Mouse (Mus musculus): ENCODE data around the gene Setx. TPM values are rescaled to one million over a fixed set of nuclear protein-coding genes. Genes with fewer than 3 reads are reported as not detected.
"Not testable (repeated sequence)": the region's sequence is repeated elsewhere in the genome, so short reads cannot be mapped to it uniquely, and the experiment has no call there.

The Setx gene
- polyA plus RNA-seq, 1 experiment from 2014 or later: 5.7 TPM

DNA sequence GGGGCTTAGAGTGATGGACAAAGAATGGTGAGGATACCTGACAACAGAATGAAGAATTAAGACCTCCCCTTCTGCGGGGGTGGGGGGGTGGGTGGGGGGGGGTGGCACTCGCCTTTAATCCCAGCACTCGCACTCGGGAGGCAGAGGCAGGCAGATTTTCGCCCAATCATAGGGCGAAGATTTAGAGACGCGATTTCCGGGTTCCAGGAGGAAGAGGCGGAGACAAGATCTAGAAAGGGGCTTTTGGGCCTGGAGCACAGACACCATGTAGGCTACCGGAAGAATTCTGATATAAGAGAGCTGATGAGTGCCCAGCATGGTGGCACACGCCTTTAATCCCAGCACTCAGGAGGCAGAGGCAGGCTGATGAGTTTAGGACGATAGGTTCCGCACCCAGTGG is 24.3 kb upstream of the Setx start:
- Histone ChIP-seq H3K4me2 (no peak overlapping the region), H3K9me3 (no peaks in the 10 kb centered on the region), H3K36me3 (no peaks in the 10 kb centered on the region), H3K9ac (no peak overlapping the region), H3K27ac (replicated peaks) (no peak overlapping the region), H3K4me1 (no peaks in the 10 kb centered on the region), H3K4me3 (no peak overlapping the region), H3K27me3 (replicated peaks) (no peaks in the 10 kb centered on the region)
- WGBS: 82% methylated on average over 14 of the region's 14 CpGs
- ATAC-seq (ENCODE audit: extremely low read depth, insufficient number of reproducible peaks, low FRiP score, low TSS enrichment): no peak

DNA sequence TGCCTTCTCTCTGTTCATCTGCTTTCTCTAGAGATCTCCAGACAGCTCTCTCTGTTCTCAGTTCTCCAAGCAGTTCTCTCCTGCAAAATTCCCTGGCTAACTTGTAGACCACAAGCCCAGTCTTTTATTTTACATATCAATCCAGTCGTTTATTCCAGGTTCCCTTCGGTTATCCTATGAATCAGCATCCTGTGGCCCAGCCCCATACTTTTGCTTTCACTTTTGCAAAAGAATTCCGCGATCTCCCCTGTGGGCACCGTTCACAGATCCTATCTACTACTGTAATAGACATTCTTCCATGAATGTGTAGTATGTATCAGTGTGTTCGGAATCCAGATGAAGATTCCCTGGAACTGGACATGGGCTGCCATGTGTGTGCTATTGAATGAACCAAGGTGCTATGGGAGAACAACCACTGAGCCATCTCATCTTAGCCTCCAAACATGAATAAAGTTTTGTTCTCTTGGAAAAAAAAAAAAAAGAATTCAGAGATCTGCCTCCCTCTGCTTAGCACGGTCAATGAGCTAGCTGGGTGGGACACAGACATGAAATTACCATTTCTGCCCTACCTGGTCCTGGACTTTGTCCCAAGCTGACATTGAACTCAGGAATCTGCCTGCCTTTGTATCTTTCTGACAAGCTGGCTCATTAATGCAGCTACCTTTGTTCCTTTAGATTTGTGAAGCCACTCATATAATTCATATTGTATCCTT is 23.0 kb upstream of the Setx start:
- Histone ChIP-seq H3K4me3 (peak overlapping the region; percentile 5; the same call in 1 of the 2 replicates), H3K4me1 (no peaks in the 10 kb centered on the region), H3K36me3 (no peaks in the 10 kb centered on the region), H3K9me3 (no peaks in the 10 kb centered on the region), H3K27ac (replicated peaks) (no peak overlapping the region), H3K9ac (0 out of 2 replicates have a peak overlapping the region, but pooled peaks have one; percentile 13), H3K4me2 (peak overlapping the region; percentile 41), H3K27me3 (replicated peaks) (no peaks in the 10 kb centered on the region)
- 64% methylated on average over 7 of the region's 7 CpGs for WGBS
- no peak for ATAC-seq (ENCODE audit: extremely low read depth, insufficient number of reproducible peaks, low FRiP score, low TSS enrichment)

- WGBS: 71% methylated on average over 9 of the region's 10 CpGs
- not testable (repeated sequence) for H3K4me1 ChIP-seq; H3K36me3 ChIP-seq; H3K9ac ChIP-seq; H3K9me3 ChIP-seq; ATAC-seq (ENCODE audit: extremely low read depth, insufficient number of reproducible peaks, low FRiP score, low TSS enrichment); H3K4me2 ChIP-seq; H3K4me3 ChIP-seq; H3K27ac ChIP-seq (replicated peaks); H3K27me3 ChIP-seq (replicated peaks)
Measured at GRCm38 (mm10) chr2:29102416-29103377, 21.3 kb upstream of the Setx start.

GRCm38 (mm10) chr2:29120969-29121368 is 3.0 kb upstream of the Setx start:
- H3K9me3 ChIP-seq: no peaks in the 10 kb centered on the region
- H3K4me1 ChIP-seq: peaks cover 11% of the 10 kb centered on the region
- H3K27ac ChIP-seq (replicated peaks): no peak overlapping the region
- no peak overlapping the region for H3K4me2 ChIP-seq
- ATAC-seq (ENCODE audit: extremely low read depth, insufficient number of reproducible peaks, low FRiP score, low TSS enrichment): no peak
- H3K27me3 ChIP-seq (replicated peaks): 0 out of 2 replicates have a peak, but pooled peaks cover 2% of the 10 kb centered on the region
- no peaks in the 10 kb centered on the region for H3K36me3 ChIP-seq
- H3K9ac ChIP-seq: no peak overlapping the region
- H3K4me3 ChIP-seq: no peak overlapping the region

DNA sequence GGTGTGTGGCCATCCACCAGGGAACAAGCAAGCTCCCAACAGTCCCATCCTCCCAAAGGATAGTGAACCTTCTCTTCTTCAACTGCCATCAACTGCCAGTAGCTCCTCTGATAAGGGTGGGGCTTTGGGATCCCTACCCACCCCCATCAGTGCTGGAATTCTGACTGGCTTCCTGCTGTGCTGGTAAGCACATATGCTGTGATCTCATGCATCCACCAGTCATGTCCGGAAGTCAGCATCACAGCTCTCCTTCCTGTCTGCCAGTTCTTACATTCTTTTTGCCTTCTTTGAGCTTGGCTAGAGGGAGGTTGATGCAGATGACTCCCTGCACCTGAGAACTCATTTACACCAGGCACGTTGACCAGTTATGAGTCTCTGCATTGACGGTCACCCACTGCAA is 1.5 kb upstream of the Setx start:
- no peak for ATAC-seq (ENCODE audit: extremely low read depth, insufficient number of reproducible peaks, low FRiP score, low TSS enrichment)
- Histone ChIP-seq H3K36me3 (peaks cover 9% of the 10 kb centered on the region), H3K4me1 (peaks cover 20% of the 10 kb centered on the region), H3K9me3 (no peaks in the 10 kb centered on the region), H3K27me3 (replicated peaks) (no peaks in the 10 kb centered on the region), H3K27ac (replicated peaks) (peak overlapping the region; percentile 40; the same call in 1 of the 2 replicates), H3K4me3 (no peak overlapping the region), H3K4me2 (no peak overlapping the region), H3K9ac (no peak overlapping the region)
- WGBS: 46% methylated on average over 3 of the region's 3 CpGs

DNA sequence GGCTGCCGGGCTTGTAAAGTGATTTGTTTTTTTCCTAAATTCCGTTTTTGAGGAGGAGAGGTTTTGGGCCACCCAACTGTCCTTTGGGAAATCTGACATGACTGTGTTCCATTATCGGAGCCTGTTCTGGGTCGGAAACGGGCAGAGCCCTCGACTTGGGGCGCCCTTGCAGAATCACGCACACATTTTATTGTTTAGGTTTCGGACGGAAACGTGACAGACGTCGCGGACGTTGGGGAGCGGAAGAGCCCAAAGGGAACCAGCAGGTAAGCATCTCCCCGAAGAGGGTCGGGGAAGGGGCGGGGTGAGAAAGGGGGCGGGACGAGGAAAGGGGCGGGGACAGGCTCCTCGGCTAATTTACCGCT is 572 bp downstream of the Setx start:
- WGBS: under 1% methylated on average over 24 of the region's 24 CpGs

GRCm38 (mm10) chr2:29124936-29125701 is 1.1 kb downstream of the Setx start:
- WGBS: under 1% methylated on average over 73 of the region's 81 CpGs
- ATAC-seq (ENCODE audit: extremely low read depth, insufficient number of reproducible peaks, low FRiP score, low TSS enrichment): peak; percentile 96
- H3K9ac ChIP-seq: peak overlapping the region; percentile 86
- peak overlapping the region; percentile 96 for H3K27ac ChIP-seq (replicated peaks)
- H3K9me3 ChIP-seq: no peaks in the 10 kb centered on the region
- peak overlapping the region; percentile 74 for H3K4me3 ChIP-seq
- H3K27me3 ChIP-seq (replicated peaks): no peaks in the 10 kb centered on the region
- peaks cover 20% of the 10 kb centered on the region for H3K4me1 ChIP-seq
- peaks cover 36% of the 10 kb centered on the region for H3K36me3 ChIP-seq
- peak overlapping the region; percentile 77 for H3K4me2 ChIP-seq

More for the DNA sequence above, 572 bp downstream of the Setx start:
- Histone ChIP-seq H3K36me3 (peaks cover 30% of the 10 kb centered on the region), H3K27ac (replicated peaks) (peak overlapping the region; percentile 96), H3K4me2 (peak overlapping the region; percentile 77), H3K9me3 (no peaks in the 10 kb centered on the region), H3K4me3 (peak overlapping the region; percentile 74), H3K9ac (peak overlapping the region; percentile 78), H3K4me1 (peaks cover 20% of the 10 kb centered on the region), H3K27me3 (replicated peaks) (no peaks in the 10 kb centered on the region)
- ATAC-seq (ENCODE audit: extremely low read depth, insufficient number of reproducible peaks, low FRiP score, low TSS enrichment): no peak

DNA sequence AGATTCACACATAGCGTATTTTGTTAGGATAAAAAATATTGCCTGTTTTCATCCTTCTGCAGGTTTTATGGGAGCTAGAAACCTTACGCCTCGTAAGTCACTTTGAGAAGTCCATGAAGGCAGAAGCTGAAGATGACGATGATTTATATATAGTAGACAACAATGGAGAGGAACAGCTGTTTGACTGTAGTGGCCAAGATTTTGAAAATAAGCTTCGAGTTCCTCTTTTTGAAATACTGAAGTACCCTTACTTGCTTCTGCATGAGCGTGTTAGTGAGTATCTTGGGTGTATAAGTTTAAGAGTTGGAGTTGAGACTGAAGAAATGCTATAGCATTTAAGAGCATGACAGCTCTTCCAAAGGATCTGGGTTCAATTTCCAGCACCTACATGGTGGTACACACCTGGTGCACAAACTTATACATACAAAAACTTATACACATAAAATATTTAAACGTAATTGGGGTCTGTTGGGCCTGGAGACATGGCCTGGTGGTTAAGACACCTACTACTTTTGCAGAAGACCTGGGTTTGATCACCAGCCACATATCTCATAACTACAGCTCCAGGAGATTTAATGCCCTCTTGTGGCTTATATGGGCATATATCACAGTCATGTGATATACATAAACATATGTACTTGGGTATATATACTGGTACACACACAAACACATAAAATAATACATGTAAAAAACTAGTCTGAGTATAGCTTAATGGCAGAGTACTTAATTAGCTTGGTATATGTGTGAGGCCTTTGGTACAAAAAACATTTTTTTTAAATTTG is 6.3 kb downstream of the Setx start:
- H3K27ac ChIP-seq (replicated peaks): no peak overlapping the region
- H3K9me3 ChIP-seq: no peaks in the 10 kb centered on the region
- no peak overlapping the region for H3K9ac ChIP-seq
- H3K27me3 ChIP-seq (replicated peaks): no peaks in the 10 kb centered on the region
- peaks cover 83% of the 10 kb centered on the region for H3K36me3 ChIP-seq
- H3K4me1 ChIP-seq: peaks cover 13% of the 10 kb centered on the region
- 94% methylated on average over 7 of the region's 7 CpGs for WGBS
- H3K4me3 ChIP-seq: no peak overlapping the region
- no peak for ATAC-seq (ENCODE audit: extremely low read depth, insufficient number of reproducible peaks, low FRiP score, low TSS enrichment)
- H3K4me2 ChIP-seq: no peak overlapping the region

- Histone ChIP-seq H3K27me3 (replicated peaks) (no peaks in the 10 kb centered on the region), H3K27ac (replicated peaks) (no peak overlapping the region), H3K4me3 (no peak overlapping the region), H3K9ac (no peak overlapping the region), H3K4me2 (no peak overlapping the region), H3K36me3 (peaks cover 87% of the 10 kb centered on the region), H3K9me3 (no peaks in the 10 kb centered on the region), H3K4me1 (no peaks in the 10 kb centered on the region)
- ATAC-seq (ENCODE audit: extremely low read depth, insufficient number of reproducible peaks, low FRiP score, low TSS enrichment): no peak
Measured at GRCm38 (mm10) chr2:29135161-29135560, 11.2 kb downstream of the Setx start.

DNA sequence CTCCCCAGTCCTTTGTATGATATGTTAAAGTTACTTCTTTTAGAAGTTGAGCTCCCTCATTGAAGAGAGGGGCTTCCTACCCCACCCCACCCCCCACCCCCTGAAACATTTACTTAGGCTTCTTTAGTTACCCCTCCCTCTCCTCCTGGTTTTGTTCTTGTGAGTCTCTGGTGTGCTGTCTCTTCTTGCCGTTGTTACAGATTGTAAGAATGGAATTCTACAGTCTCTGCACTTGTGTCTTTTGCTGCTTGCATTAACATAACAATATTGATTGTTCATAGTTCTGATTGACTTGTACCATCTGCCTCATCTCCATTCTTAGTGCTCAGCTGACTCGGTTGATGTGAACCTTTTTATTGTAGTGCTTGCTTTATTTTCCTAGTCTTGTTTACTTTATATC is 28.0 kb downstream of the Setx start:
- H3K4me1 ChIP-seq: no peaks in the 10 kb centered on the region
- no peak for ATAC-seq (ENCODE audit: extremely low read depth, insufficient number of reproducible peaks, low FRiP score, low TSS enrichment)
- no peaks in the 10 kb centered on the region for H3K9me3 ChIP-seq
- no peak overlapping the region for H3K9ac ChIP-seq
- H3K36me3 ChIP-seq: peaks cover 97% of the 10 kb centered on the region
- H3K27me3 ChIP-seq (replicated peaks): no peaks in the 10 kb centered on the region
- no peak overlapping the region for H3K4me2 ChIP-seq
- H3K4me3 ChIP-seq: no peak overlapping the region
- no peak overlapping the region for H3K27ac ChIP-seq (replicated peaks)
- WGBS: 79% methylated on average over 2 of the region's 2 CpGs

Data from heart, embryonic 13.5 days (tissue).